16 mouse cellular contexts compared by ENCODE assay signal in the genomic region with DNA sequence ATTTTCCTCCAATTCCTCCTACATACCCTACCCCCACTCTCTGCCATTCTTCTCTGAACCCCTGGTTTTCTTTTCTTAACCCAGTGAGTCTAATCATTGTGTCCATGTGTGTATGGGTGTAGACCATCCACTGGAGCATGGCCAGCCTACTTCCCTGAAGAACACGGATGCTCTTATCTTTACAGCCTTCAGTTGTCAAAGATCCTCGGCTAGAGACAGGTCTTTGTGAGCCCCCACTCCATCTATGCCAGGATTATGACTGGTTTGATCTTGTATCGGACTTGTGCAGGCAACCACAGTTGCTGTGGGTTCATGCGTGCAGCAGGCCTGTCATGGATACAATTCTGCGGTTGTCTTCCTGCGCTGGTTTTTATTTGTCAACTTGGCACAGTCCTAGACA.
"Had no signal": no experiment of that assay in that cellular context is flagged by ENCODE, and none has a peak within 500 bp of the region (broad histone marks: within the 10 kb centered on the region; RNA-seq: fewer than 3 reads in every experiment).

No protein-coding gene starts in this region.

- H3K4me2 ChIP-seq: limb, embryonic 12.5 days; limb, embryonic 15.5 days; liver, embryonic 11.5 days; liver, embryonic 15.5 days; midbrain, embryonic 11.5 days had no signal

- H3K9ac ChIP-seq: limb, embryonic 12.5 days; limb, embryonic 15.5 days; liver, embryonic 15.5 days had no signal

- H3K27me3 ChIP-seq: limb, embryonic 12.5 days; limb, embryonic 15.5 days; liver, embryonic 15.5 days; megakaryocyte, embryonic 14.5 days had no signal

- H3K27ac ChIP-seq: kidney, postnatal 0 days; limb, embryonic 12.5 days; limb, embryonic 15.5 days; liver, embryonic 15.5 days; macrophage had no signal

- DNase-seq: kidney, adult 2 months; kidney, postnatal 25 days; left cerebral cortex, postnatal 4 days; lung, adult 2 months; lung, postnatal 14 days; midbrain, embryonic 14.5 days; thymus, adult 18-20 months; thymus, postnatal 36 days had no signal

- H3K9me3 ChIP-seq: limb, embryonic 12.5 days; limb, embryonic 15.5 days; liver, embryonic 15.5 days; megakaryocyte, embryonic 14.5 days had no signal

- H3K4me3 ChIP-seq: limb, embryonic 12.5 days; limb, embryonic 15.5 days; liver, embryonic 15.5 days had no signal
